Mouse (Mus musculus) right cerebral cortex, postnatal 14 days (tissue): ENCODE data around the gene Adam12.

Source experiments
- DNase-seq: peaks from one replicate; pipeline ENCODE4 v3.0.0; 2022

Gene Adam12

GRCm38 (mm10) chr7:134224741-134225612 is 7.0 kb downstream of the Adam12 start:
- peak; percentile 57 for DNase-seq

GRCm38 (mm10) chr7:134224421-134224740 is 7.6 kb downstream of the Adam12 start:
- DNase-seq, result no peak

GRCm38 (mm10) chr7:134223444-134224161 is 8.3 kb downstream of the Adam12 start:
- DNase-seq, result peak; percentile 91

GRCm38 (mm10) chr7:134207956-134208355 is 24.0 kb downstream of the Adam12 start:
- DNase-seq, result peak; percentile 38

GRCm38 (mm10) chr7:134193089-134193488 is 38.9 kb downstream of the Adam12 start:
- DNase-seq, result no peak

DNA sequence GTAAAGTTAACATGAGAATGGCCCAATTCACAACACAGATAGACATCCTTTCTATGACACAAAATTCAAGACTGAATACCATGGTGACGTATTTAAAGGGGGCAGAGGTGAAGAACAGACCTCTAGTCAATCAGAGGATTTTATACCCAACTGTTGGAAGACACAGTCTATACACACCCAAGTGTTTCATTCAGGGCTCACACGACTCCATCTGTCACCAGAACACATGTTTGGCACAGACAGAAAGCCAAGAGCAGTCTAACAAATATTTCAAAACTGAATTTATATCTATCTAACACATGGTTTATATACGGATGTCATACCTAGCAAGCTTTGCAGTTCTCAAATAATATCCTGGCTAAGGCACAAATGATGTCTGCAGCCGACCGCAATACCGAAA is 41.8 kb downstream of the Adam12 start:
- no peak for DNase-seq

GRCm38 (mm10) chr7:134188565-134188964 is 43.4 kb downstream of the Adam12 start:
- no peak for DNase-seq

DNA sequence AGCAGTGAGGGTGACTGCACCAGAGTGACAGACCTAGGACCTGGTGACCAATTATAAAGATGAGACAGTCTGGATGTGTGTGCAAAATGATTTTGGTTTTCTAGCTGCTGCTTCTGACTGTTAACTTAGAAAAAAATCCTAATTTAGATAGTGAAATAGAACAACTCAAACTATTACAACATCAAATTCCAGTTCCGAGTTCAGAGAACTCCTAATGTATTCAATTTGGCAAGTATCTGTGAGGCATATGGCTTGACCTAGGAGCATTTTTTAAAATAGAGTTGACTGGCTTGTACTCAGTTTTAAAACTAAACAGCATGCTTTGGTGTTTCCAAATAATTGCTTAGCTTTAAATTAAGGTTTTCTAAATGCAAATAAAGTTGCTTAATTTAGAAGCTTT is 44.0 kb downstream of the Adam12 start:
- DNase-seq, result no peak

- DNase-seq, result no peak
Observed at GRCm38 (mm10) chr7:134186497-134186896, 45.4 kb downstream of the Adam12 start.

- no peak for DNase-seq
Observed at GRCm38 (mm10) chr7:134185751-134186150, 46.2 kb downstream of the Adam12 start.

GRCm38 (mm10) chr7:134181717-134182116 is 50.2 kb downstream of the Adam12 start:
- DNase-seq, result no peak

GRCm38 (mm10) chr7:134181056-134181455 is 50.9 kb downstream of the Adam12 start:
- DNase-seq, result no peak

DNA sequence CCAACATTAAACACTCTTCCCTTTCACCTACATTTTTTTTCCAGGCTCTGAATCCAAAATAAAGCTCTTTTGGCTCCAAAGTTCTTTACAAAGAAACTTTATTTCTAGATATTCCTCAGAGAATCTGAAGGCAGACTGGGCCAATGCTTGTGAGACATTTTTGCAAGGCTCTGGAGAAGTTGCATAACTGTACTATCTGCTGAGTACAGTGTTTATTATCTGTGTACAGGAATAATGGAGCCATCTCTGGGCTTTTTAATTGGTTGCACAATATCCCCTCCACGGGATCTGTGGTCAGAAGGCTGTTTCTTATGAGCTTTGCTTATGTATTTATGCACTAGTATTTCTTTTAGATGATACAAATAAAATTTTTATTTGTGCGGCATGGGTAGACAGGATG is 54.9 kb downstream of the Adam12 start:
- DNase-seq, result no peak

- no peak for DNase-seq
Observed at GRCm38 (mm10) chr7:134175201-134175600, 56.7 kb downstream of the Adam12 start.

DNA sequence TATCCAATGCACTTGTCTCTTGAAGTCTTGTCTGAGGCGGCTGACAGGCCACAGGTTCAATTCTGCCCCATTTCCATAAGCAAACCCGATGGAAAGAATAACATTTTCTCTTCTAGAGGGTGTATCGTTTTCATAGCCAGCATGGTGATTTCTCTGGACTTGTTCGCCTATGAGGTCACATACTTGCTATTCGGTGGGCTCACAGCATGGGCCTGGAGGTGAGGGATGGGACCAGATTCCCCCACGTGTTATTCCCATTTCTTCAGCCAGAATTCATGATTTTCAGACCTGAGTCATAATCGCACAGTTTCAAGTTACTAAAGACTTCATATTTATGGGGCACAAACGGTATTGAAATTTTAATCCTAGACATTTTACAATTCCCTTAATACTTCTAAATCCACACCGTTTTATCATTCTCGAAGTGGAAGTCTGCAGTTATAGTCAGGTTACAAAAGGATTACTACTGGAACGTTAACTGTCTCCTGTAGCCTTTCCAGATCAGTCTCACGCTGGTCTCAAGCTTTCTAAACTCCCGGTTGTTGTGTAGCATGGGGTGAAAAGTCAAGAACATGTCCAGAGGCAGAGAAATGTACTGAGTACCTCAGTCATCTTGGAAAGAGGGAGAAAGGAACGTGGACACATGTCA is 58.4 kb downstream of the Adam12 start:
- DNase-seq, result no peak

GRCm38 (mm10) chr7:134170180-134170910 is 61.6 kb downstream of the Adam12 start:
- DNase-seq, result no peak

DNA sequence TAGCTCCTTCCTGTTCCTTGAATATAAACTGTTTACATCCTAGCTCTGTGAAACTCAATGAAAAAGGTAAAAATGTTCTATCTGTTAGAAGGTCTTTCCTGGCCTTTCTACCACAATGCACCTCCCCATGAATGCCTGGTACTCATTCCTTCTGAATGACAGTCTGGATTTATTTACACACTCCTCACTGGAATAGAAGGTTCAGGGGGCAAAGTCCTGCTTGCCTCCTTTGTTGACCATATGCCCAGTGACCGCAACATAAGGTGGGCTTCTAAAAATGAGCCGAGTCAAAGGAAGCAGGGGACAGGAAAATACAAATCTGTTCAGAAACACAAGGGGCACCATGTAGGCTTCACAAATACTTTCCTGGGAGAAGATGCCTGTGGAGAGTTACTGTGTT is 62.2 kb downstream of the Adam12 start:
- DNase-seq, result no peak

DNA sequence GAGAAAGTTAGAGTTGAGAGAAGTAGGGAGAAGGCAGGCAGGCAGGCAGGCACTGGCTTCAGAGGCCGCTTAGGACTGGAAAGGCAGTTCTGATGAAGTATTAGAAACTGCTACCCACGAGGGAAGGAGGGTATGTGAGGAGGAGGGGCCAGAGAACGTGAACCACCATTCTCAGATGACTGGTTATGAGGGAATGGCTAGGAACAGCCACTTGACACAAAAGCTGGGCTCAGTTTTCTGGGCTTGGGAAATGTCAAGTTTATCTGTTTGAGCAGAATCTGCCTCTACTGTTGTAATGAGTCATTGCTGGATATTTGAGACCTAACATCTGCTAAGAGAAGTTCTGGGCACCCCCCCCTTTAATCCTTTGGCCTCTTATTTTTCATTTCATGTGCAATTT is 64.4 kb downstream of the Adam12 start:
- no peak for DNase-seq

DNA sequence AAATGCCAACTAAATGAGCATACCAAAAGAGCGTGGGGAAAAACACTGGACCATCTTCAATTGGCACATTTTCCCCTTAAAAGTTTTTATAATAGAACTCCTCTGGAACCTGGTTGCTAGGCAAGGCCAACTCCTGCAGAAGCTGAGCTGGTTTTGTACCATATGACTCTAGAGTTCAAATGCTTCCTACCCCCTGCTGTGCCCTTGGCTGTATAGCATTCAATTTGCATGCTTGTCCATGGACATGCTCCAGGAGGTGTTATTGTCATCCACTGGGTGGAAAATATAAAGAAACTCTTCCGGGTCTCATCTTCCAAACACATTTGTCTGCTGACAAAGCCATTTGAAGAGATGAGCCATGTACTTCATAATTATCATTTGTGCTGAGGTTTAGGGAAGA is 68.2 kb downstream of the Adam12 start:
- no peak for DNase-seq

- DNase-seq, result no peak
Observed at GRCm38 (mm10) chr7:134162886-134163285, 69.1 kb downstream of the Adam12 start.

DNA sequence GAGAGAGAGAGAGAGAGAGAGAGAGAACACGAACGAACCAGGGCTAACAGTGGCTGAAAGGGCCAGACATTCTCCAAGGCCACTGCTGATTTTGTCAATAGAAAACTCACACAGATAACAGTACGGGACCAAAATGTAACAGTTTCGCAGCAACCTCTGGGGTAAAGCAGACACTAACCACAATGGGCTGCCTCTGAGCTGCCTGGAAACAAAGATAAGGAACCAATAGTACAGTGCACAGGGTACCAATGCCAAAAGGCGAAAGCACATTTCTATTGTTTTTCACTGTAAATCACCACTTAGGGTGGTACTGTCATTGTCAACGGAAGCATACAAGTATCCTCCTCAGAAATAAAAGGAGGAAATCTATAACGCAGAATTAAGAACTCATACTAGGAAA is 72.3 kb downstream of the Adam12 start:
- no peak for DNase-seq

GRCm38 (mm10) chr7:134151330-134151729 is 80.6 kb downstream of the Adam12 start:
- DNase-seq, result no peak

DNA sequence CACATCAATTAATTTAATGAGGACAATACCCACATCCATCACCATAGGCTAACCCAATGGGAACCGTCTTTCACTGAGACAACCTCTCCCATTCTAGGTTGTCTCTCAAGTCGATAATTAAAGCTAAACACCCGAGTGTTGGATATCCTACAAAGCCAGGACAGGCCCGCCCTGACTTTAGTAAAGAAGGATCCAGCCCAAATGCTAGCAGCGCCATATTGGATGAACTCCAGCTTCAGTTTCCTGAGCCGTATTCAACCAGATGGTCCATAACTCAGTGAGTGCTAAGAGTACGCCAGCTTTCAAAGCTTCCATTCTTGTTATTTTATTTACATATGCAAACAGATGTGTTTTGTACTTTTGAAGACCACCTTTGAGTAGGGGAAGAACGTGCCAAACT is 81.6 kb downstream of the Adam12 start:
- no peak for DNase-seq
